Mouse (Mus musculus) CH12.LX (cell line): ENCODE measurements at regions not wholly inside any gene's neighbourhood (a gene's known extent, or its start where the extent isn't known, plus 50 kb on each side); places are given as distances from the start of the nearest gene placed in this dataset.

Experiments used
- CHD2 ChIP-seq: IDR thresholded peaks from 2 replicates; pipeline ENCODE4 v1.6.1; 2011; ENCODE audit warnings: low read length, improper control_type of control experiment
- CTCF ChIP-seq, 2 experiments: IDR thresholded peaks in 1 of 2; conservative IDR thresholded peaks in 1 of 2; 2 replicates each; pipeline ENCODE4 v1.5.1; 2011 to 2012; ENCODE audit warnings: low read depth in 2 of 2, low read length in 2 of 2, improper control_type of control experiment in 1 of 2, inconsistent platforms in 1 of 2, mild to moderate bottlenecking in 1 of 2, moderate library complexity in 1 of 2
- E2F4 ChIP-seq: IDR thresholded peaks from 2 replicates; pipeline ENCODE4 v1.6.1; 2011; ENCODE audit warnings: low read depth, low read length, improper control_type of control experiment; ENCODE audit not compliant: insufficient replicate concordance
- EP300 ChIP-seq: IDR thresholded peaks from 2 replicates; pipeline ENCODE4 v1.6.1; 2011; ENCODE audit warnings: low read length, improper control_type of control experiment
- JUN ChIP-seq: IDR thresholded peaks from 2 replicates; pipeline ENCODE4 v1.6.1; 2011; ENCODE audit warnings: low read depth, mild to moderate bottlenecking, low read length, improper control_type of control experiment, moderate library complexity; ENCODE audit not compliant: insufficient read depth
- KAT2A ChIP-seq: IDR thresholded peaks from 2 replicates; pipeline ENCODE4 v1.6.1; 2012; ENCODE audit warnings: low read length, improper control_type of control experiment, inconsistent platforms; ENCODE audit not compliant: insufficient replicate concordance
- MEF2A ChIP-seq: IDR thresholded peaks from 2 replicates; pipeline ENCODE4 v1.6.1; 2014; ENCODE audit warnings: low read depth, mild to moderate bottlenecking, inconsistent platforms, low read length, improper control_type of control experiment, borderline replicate concordance
- MXI1 ChIP-seq: IDR thresholded peaks from 2 replicates; pipeline ENCODE4 v1.6.1; 2011; ENCODE audit warnings: mild to moderate bottlenecking, low read depth, low read length, improper control_type of control experiment
- MYC ChIP-seq: IDR thresholded peaks from 2 replicates; pipeline ENCODE4 v1.6.1; 2011; ENCODE audit warnings: low read depth, mild to moderate bottlenecking, improper control_type of control experiment, low read length
- POLR2A ChIP-seq: IDR thresholded peaks from 2 replicates; pipeline ENCODE4 v1.6.1; 2011; ENCODE audit warnings: low read depth, mild to moderate bottlenecking, improper control_type of control experiment, low read length
- POLR2AphosphoS2 ChIP-seq: IDR thresholded peaks from 2 replicates; pipeline ENCODE4 v1.6.1; 2011; ENCODE audit warnings: low read depth, low read length, improper control_type of control experiment
- TCF12 ChIP-seq: IDR thresholded peaks from 2 replicates; pipeline ENCODE4 v1.6.1; 2014; ENCODE audit warnings: low read depth, mild to moderate bottlenecking, inconsistent platforms, low read length, improper control_type of control experiment
- UBTF ChIP-seq: IDR thresholded peaks from 2 replicates; pipeline ENCODE4 v1.6.1; 2012; ENCODE audit warnings: low read depth, mild to moderate bottlenecking, inconsistent platforms, low read length, improper control_type of control experiment, moderate library complexity
- USF1 ChIP-seq: IDR thresholded peaks from 2 replicates; pipeline ENCODE4 v1.6.1; 2014; ENCODE audit warnings: low read depth, mild to moderate bottlenecking, inconsistent platforms, low read length, improper control_type of control experiment

GRCm38 (mm10) chr8:35140775-35141174, 624.8 kb upstream of the Gm19410 start:
- no peak for TF ChIP-seq KAT2A
- no peak for TF ChIP-seq EP300
- no peak for TF ChIP-seq POLR2A
- no peak for TF ChIP-seq CTCF (conservative IDR thresholded peaks at IDR 0.05 in 1 of 2, IDR thresholded peaks at IDR 0.05 in 1 of 2; ENCODE audit: low read depth in 2 of 2, low read length in 2 of 2)
- TF ChIP-seq USF1 = no peak
- TF ChIP-seq TCF12 = no peak
- no peak for TF ChIP-seq JUN
- no peak for TF ChIP-seq MEF2A
- no peak for TF ChIP-seq CHD2
- no peak for TF ChIP-seq MYC
- TF ChIP-seq E2F4 = no peak
- no peak for TF ChIP-seq MXI1
- TF ChIP-seq POLR2AphosphoS2 = no peak
- TF ChIP-seq UBTF = no peak
